Mouse (Mus musculus) E14TG2a.4 (cell line): ENCODE measurements around the gene Hoxa5.

Experiments used
- H3K27me3 ChIP-seq: 2 replicates; pipeline ENCODE4 v1.6.1; 2014; ENCODE audit warnings: low read length, control low read depth; ENCODE audit not compliant: insufficient read depth
- H3K36me3 ChIP-seq: 2 replicates; pipeline ENCODE4 v1.6.1; 2014; ENCODE audit warnings: low read length, control low read depth; ENCODE audit not compliant: insufficient read depth
- H3K4me1 ChIP-seq: replicated peaks from 2 replicates; pipeline ENCODE4 v1.6.1; 2014; ENCODE audit warnings: low read depth, low read length, control low read depth
- H3K4me3 ChIP-seq: replicated peaks from 2 replicates; pipeline ENCODE4 v1.5.1; 2014; ENCODE audit warnings: mild to moderate bottlenecking, low read length
- H3K9me3 ChIP-seq: 2 replicates; pipeline ENCODE4 v1.6.1; 2014; ENCODE audit warnings: low read length, control low read depth
- CTCF ChIP-seq: conservative IDR thresholded peaks from 2 replicates; pipeline ENCODE4 v1.5.1; 2014; ENCODE audit warnings: low read length
- NANOG ChIP-seq: IDR thresholded peaks from 2 replicates; pipeline ENCODE4 v1.6.1; 2014; ENCODE audit warnings: borderline replicate concordance, low read length, mixed read lengths
- POU5F1 ChIP-seq: IDR thresholded peaks from 2 replicates; pipeline ENCODE4 v1.6.1; 2014; ENCODE audit warnings: low read length, borderline replicate concordance

Gene Hoxa5

DNA sequence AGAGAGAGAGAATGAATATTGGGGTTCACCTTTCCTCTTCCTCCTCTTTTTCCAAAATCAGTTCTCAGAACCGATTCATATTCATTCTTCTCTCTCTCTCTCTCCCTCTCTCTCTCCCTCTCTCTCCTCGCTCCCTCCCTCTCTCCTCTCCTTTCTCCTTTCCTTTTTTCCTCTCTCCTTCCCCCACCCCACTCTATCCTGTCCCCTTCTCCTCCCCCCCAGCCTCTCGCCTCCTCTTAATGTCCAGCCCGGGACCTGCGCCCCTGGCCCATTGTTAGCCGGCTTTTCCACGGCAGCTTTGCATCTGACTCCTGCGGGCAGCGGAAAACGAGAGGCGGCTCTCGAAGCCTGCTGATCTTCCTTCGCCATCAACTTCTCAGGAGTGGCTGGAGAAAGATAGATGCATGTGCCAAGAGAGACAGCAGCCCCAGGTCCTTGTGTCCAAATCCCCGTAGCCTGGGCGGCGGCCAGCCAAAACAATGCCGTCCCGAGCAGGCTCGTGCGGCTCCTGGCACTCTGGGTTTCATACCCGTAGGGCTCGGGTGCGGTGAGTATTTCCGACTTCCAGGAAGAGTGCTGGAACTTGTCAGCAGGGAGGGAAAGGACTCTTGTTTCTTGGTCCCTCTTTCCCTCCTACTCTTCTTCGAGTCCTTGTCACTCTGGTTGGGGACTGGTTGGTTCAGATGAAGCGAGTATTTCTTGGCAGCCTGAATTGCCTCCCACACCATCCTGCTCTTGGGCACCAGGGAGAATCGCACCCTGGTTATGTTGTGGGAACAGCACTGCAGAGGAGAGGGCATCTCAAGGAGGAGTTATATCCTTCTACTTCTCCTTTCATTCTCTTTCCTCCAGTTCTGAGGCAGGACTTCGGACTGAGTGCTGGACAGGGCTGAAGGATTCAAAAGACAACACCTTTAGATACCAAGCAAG lies 38.7 kb downstream of the Hoxa5 start:
- TF ChIP-seq NANOG (no peak), POU5F1 (no peak), CTCF (no peak)
- Histone ChIP-seq H3K36me3 (no peaks in the 10 kb centered on the region), H3K4me3 (no peak overlapping the region), H3K27me3 (peaks cover 95% of the 10 kb centered on the region), H3K4me1 (peaks cover 65% of the 10 kb centered on the region), H3K9me3 (no peaks in the 10 kb centered on the region; the same call in 1 of the 2 replicates)

DNA sequence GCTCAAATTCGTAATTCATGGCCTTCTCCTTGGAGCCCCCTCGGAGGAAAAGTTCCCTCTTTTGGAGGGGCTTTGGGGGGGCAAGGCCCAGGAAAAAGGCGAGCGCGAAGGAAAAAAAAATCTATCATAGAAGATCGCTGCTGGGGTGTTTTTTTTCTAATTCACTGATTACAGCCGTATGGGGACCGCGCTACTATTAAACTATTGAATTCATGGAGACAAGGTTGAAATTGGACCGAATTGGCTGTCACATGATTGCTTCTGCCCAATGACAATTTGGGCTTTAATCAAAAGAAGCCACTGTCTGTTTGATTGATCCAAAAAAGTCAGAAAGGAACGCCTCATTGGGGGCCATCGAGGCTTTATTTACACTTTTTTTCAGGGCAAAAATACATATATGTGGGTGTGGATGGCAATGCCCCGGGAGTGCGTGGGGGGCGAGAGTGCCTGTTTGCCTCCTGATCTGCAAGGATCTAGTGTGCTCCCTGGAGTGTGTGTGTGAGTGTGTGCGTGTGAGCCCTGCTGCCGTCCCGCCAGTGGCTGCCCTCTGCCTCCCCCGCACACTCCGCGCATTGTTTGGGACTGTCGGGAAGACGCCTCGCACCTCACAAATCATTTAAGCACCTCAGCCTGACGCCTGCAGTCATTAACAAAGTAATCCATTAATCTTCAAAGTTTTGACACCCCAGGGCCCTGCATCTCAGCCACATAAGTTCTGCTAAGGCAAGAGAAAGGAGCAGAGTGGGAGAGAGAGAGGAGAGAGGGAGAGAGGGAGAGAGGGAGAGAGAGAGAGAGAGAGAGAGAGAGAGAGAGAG lies 39.6 kb downstream of the Hoxa5 start, which contains the start of gene Hoxa2:
Gene Hoxa2 (minus strand): TSS at position 206 of the 815 bp plus-strand sequence.
- Histone ChIP-seq H3K9me3 (no peaks in the 10 kb centered on the region; the same call in 1 of the 2 replicates), H3K4me1 (peaks cover 64% of the 10 kb centered on the region), H3K36me3 (no peaks in the 10 kb centered on the region), H3K27me3 (peaks cover 94% of the 10 kb centered on the region), H3K4me3 (peak within 1 kb of the TSS; percentile 56)
- no peak for TF ChIP-seq CTCF
- TF ChIP-seq NANOG = no peak
- no peak for TF ChIP-seq POU5F1

DNA sequence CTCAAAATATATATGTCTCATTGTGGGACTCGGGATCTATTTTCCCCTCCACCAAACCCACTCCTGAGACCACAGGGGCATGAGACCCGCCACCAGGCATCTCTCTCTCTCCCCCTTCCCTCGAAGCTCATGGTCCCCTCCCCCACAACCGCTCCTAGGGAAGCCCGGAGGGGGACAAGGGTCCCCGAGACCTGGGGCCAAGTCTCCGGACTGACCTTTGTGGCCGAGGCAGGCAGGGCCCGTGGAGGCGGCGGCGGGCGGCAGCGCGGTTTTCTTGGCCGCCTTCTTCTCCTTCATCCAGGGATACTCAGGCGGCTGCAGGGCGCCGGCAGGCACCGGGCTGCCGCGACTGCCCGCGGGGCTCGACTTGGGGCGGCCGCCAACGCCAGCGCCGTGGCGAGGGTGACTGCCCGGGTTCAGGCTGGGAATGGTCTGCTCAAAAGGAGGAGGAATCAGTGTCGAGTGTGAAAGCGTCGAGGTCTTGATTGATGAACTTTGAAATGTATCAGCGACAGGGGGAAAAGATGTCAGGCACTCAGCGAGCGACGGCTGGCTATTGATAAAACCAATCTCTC lies 40.2 kb downstream of the Hoxa5 start:
- peak overlapping the region; percentile 56 for H3K4me3 ChIP-seq
- no peaks in the 10 kb centered on the region; the same call in 1 of the 2 replicates for H3K9me3 ChIP-seq
- H3K4me1 ChIP-seq = peaks cover 70% of the 10 kb centered on the region

DNA sequence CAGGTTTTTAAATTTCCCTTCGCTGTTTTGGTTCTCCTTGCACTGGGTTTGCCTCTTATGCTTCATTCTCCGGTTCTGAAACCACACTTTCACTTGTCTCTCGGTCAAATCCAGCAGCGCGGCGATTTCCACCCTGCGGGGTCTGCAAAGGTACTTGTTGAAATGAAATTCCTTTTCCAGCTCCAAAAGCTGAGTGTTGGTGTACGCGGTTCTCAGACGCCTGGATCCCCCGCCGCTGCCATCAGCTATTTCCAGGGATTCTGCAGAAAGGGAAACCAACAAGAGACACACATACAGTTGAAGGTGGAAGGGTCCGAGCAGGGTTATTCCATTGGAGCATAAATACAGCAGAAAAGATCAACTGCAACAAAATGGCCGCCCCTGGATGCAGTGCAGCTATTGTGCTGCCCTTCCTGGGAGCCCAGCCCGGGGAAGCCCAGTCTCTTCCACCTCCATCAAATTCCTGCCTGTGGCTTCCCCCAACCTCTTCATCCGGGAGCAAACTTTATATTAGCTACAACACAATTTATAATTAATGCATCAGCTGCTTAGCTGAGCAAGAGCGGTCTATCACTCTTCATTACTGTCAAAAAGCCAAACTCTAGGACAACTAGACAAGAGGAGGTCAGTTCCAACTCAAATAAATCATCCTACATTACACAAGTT lies 40.9 kb downstream of the Hoxa5 start:
- Histone ChIP-seq H3K9me3 (no peaks in the 10 kb centered on the region; the same call in 1 of the 2 replicates), H3K36me3 (no peaks in the 10 kb centered on the region), H3K4me1 (peaks cover 66% of the 10 kb centered on the region), H3K4me3 (peak overlapping the region; percentile 56; the same call in 1 of the 2 replicates), H3K27me3 (peaks cover 91% of the 10 kb centered on the region)
- TF ChIP-seq CTCF (no peak), POU5F1 (no peak), NANOG (no peak)

More for the DNA sequence above, 40.2 kb downstream of the Hoxa5 start:
- peaks cover 95% of the 10 kb centered on the region for H3K27me3 ChIP-seq
- no peaks in the 10 kb centered on the region for H3K36me3 ChIP-seq
- TF ChIP-seq POU5F1 = no peak
- no peak for TF ChIP-seq NANOG
- no peak for TF ChIP-seq CTCF

DNA sequence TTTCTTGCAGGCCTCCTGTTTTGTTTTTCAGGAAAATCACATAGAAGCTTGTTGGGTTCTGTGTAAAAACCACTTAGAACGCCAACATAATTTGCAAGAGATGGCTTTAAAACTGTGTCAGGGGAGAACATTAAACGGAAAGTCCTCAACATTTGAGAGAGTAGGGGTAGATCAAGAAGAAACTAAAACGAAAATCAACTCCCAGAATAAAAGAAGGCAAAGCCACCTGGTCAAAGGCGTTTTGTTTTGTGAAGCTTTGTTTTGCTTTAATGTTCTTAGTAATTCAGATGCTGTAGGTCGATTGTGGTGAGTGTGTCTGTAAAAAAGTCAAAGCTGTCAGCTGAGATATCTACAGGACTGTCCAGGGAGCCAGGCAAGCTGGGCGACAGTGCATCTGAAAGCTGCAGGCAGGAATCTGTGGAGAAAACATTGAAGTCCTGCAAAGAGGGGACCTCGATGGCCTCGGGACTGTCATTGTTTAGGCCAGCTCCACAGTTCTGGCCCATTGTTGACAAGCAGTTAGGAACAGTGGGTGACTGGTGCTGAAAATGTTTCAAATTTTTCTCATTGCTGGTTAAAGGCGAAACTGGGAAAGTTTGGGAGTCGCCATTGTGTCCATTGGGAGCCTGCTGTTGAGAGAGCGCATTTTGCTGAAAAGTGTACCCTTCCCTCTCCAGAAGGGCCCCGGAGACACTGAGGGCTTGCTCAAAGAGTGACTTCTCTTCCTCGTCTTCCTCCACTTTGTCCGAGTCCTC lies 41.6 kb downstream of the Hoxa5 start:
- H3K36me3 ChIP-seq = no peaks in the 10 kb centered on the region
- H3K27me3 ChIP-seq = peaks cover 87% of the 10 kb centered on the region
- H3K9me3 ChIP-seq = no peaks in the 10 kb centered on the region
- TF ChIP-seq POU5F1 (no peak), CTCF (no peak), NANOG (no peak)
- H3K4me1 ChIP-seq = peaks cover 62% of the 10 kb centered on the region
- no peak overlapping the region for H3K4me3 ChIP-seq

DNA sequence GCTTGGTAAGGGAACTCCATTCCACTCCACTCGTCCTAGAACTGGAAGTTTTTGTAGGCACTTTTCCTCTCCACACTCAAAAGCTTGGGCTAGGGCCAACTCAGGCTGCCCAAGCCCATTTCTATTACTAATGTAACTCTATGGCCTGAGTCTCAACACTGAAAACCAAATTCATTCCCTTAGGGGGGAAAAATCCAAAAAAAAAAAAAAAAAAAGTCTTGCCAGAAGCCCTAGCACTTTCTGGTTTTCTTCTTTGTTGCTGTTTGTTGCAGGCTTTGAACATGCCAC lies 42.4 kb downstream of the Hoxa5 start:
- H3K4me3 ChIP-seq = no peak overlapping the region
- no peak for TF ChIP-seq POU5F1
- no peak for TF ChIP-seq NANOG
- no peak for TF ChIP-seq CTCF
- no peaks in the 10 kb centered on the region for H3K9me3 ChIP-seq

DNA sequence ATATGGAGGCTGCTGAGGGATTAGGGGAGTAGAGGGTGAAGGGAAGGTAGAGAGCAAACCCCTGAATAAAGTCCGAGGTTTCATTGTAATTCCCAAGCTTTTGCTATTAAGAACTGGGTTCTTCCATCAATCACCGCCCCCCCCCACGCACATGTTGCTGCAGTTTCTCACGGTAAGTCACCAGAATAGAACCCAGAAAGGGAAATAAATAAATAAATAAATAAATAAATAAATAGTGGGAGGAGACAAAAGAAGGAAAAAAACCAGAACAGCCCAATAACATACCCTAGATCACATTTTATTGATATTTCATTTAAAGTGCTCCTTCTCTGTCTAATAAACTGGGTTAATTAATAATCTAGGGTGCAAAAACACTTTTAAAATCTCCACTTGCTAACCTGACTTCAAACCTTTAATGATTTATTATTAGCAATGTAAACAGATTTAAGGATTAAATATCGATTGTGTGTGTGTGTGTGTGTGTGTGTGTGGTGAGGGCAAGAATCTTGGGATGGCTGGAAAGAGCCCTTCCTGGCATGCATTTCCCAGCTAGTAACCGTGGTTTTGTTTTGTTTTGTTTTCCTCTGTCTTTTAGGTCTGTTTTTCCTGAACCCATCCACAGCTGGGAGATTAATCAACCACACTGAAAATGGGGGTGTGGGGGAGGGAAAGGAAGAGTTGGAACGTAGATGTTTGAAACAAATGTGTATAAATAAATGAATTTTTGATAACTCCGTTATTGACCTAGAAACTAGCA lies 42.9 kb downstream of the Hoxa5 start:
- Histone ChIP-seq H3K36me3 (no peaks in the 10 kb centered on the region), H3K27me3 (peaks cover 87% of the 10 kb centered on the region), H3K4me1 (peaks cover 70% of the 10 kb centered on the region), H3K4me3 (no peak overlapping the region), H3K9me3 (no peaks in the 10 kb centered on the region)
- no peak for TF ChIP-seq POU5F1
- no peak for TF ChIP-seq CTCF
- TF ChIP-seq NANOG = no peak

More for the DNA sequence above, 42.4 kb downstream of the Hoxa5 start:
- H3K4me1 ChIP-seq = peaks cover 66% of the 10 kb centered on the region
- H3K27me3 ChIP-seq = peaks cover 87% of the 10 kb centered on the region
- H3K36me3 ChIP-seq = no peaks in the 10 kb centered on the region
